Mouse (Mus musculus) forebrain, embryonic 15.5 days (tissue): ENCODE measurements at regions not wholly inside any gene's neighbourhood (a gene's known extent, or its start where the extent isn't known, plus 50 kb on each side); places are given as distances from the start of the nearest gene placed in this dataset.
A peak's percentile ranks its signal among the peaks of the same experiment; 100 is the strongest.

Experiments
- ATAC-seq: fragments of 200-750 bp; cut with Nextera tagmentation; replicated peaks from 2 replicates; pipeline ENCODE4 v1.8.0; 2017; ENCODE audit warnings: mild to moderate bottlenecking, moderate TSS enrichment, moderate library complexity
- H3K27ac ChIP-seq: fragments of 300-500 bp; sonication (generic); replicated peaks from 2 replicates; pipeline ENCODE4 v1.5.1; 2015; ENCODE audit warnings: mild to moderate bottlenecking, inconsistent platforms
- H3K27me3 ChIP-seq: fragments of 300-500 bp; sonication (generic); 2 replicates; pipeline ENCODE4 v1.6.1; 2015; ENCODE audit warnings: inconsistent platforms
- H3K36me3 ChIP-seq: fragments of 300-500 bp; sonication (generic); 2 replicates; pipeline ENCODE4 v1.6.1; 2015; ENCODE audit warnings: mild to moderate bottlenecking, inconsistent platforms
- H3K4me1 ChIP-seq: fragments of 300-500 bp; sonication (generic); 2 replicates; pipeline ENCODE4 v1.6.1; 2015; ENCODE audit warnings: inconsistent platforms
- H3K4me2 ChIP-seq: fragments of 300-500 bp; sonication (generic); replicated peaks from 2 replicates; pipeline ENCODE4 v1.6.1; 2015; ENCODE audit warnings: mild to moderate bottlenecking, inconsistent platforms
- H3K4me3 ChIP-seq: fragments of 300-500 bp; sonication (generic); 2 replicates; pipeline ENCODE4 v1.5.1; 2015; ENCODE audit warnings: mild to moderate bottlenecking, inconsistent platforms
- H3K9ac ChIP-seq: fragments of 300-500 bp; sonication (generic); replicated peaks from 2 replicates; pipeline ENCODE4 v1.6.1; 2015; ENCODE audit warnings: mild to moderate bottlenecking, inconsistent platforms
- H3K9me3 ChIP-seq: fragments of 300-500 bp; sonication (generic); 2 replicates; pipeline ENCODE4 v1.6.1; 2016; ENCODE audit warnings: inconsistent platforms
- WGBS: fragments of 180-500 bp; shearing (Covaris S2); methylation state at CpG from one replicate; pipeline ENCODE4 v1.1.7; 2015; ENCODE audit warnings: mixed read lengths; 5-methylcytosine and 5-hydroxymethylcytosine counted together

DNA sequence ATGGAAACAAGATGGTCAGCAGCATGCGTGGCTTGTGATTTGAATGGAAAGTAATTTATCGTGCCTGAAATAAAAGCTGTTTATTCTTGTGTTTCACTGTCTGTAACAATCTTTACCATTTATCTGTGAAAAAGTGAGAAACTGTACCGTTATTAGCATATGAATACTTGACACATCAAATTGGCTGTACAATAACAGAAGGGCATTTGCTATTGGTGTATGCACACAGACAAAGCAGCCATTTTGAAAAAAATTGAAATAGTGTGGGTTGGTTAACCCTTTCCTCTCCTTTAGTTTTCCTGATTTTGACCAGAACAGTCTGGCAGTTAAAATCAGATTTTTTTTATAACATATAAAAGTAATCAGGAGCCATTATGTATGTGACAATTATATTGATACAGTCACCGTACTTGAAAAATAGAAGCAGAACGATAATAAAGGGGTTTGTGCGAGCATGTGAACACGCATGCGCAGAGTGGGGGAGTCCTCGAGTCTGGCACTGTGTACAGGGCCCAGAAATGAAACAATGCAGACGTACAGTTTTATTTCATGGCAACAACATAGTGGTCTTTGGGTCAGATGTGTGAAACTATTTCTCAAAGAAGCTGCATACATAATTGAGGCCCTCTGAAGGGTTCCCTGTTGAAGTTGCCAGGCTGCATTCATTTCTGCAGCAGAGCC is 237.3 kb upstream of the Tmem161b start:
- peak overlapping the region; percentile 38 for H3K4me2 ChIP-seq
- 6% methylated on average over 10 of the region's 10 CpGs for WGBS
- H3K9me3 ChIP-seq = no peaks in the 10 kb centered on the region

DNA sequence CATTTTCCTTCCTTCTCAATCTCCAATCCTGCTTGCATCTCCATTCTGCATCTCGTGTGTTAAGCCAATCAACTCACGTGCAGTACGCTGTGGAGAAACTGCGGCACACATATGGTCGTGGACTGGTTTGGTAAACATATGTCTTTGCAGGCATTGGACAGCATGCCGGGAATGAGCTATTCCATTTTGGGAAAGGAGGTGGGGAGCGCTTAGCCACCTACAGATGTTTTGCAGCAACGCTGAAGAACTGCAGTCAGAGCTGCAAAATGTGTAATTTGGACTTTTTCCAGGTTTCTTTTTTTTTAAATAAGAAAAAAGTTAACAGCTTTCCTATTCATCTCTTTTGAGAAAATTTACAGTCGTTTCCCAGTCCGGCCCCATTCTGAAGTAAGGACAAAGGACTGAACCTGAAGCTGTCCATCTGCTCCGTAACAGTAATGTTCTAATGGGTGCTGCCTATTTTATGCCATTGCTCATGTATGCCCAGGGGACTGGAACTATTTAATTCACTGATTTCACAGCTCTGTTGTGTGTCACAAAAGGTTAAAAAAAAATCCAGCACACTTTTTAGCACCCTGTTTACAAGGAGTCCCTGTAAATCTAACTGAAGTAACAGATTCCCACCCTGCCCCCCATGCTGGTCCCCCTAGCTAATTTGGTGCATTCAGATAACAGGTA is 234.2 kb upstream of the Tmem161b start:
- no peaks in the 10 kb centered on the region for H3K36me3 ChIP-seq
- peak; percentile 87 for ATAC-seq
- H3K27ac ChIP-seq = peak overlapping the region; percentile 87
- 4% methylated on average over 11 of the region's 11 CpGs for WGBS
- H3K4me3 ChIP-seq = peak overlapping the region; percentile 31
- H3K9ac ChIP-seq = peak overlapping the region; percentile 47
- no peaks in the 10 kb centered on the region for H3K9me3 ChIP-seq
- H3K27me3 ChIP-seq = no peaks in the 10 kb centered on the region
- peaks cover 42% of the 10 kb centered on the region for H3K4me1 ChIP-seq
- H3K4me2 ChIP-seq = peak overlapping the region; percentile 43

More for the DNA sequence above, 237.3 kb upstream of the Tmem161b start:
- H3K4me3 ChIP-seq = peak overlapping the region; percentile 27
- peak overlapping the region; percentile 92 for H3K27ac ChIP-seq
- no peaks in the 10 kb centered on the region for H3K36me3 ChIP-seq
- peak; percentile 92 for ATAC-seq
- no peaks in the 10 kb centered on the region for H3K27me3 ChIP-seq
- peaks cover 42% of the 10 kb centered on the region for H3K4me1 ChIP-seq
- H3K9ac ChIP-seq = peak overlapping the region; percentile 33

- 24% methylated on average over 4 of the region's 4 CpGs for WGBS
- Histone ChIP-seq H3K36me3 (no peaks in the 10 kb centered on the region), H3K4me3 (no peak overlapping the region), H3K9ac (no peak overlapping the region), H3K27me3 (no peaks in the 10 kb centered on the region), H3K4me1 (peaks cover 41% of the 10 kb centered on the region), H3K4me2 (0 out of 2 replicates have a peak overlapping the region, but pooled peaks have one; percentile 43), H3K27ac (peak overlapping the region; percentile 87), H3K9me3 (no peaks in the 10 kb centered on the region)
- ATAC-seq = no peak
These were observed 233.6 kb upstream of the Tmem161b start for GRCm38 (mm10) chr13:83988517-83988916.

- no peak overlapping the region for H3K4me3 ChIP-seq
- H3K9ac ChIP-seq = 0 out of 2 replicates have a peak overlapping the region, but pooled peaks have one; percentile 9
- no peaks in the 10 kb centered on the region for H3K9me3 ChIP-seq
- H3K27me3 ChIP-seq = no peaks in the 10 kb centered on the region
- H3K36me3 ChIP-seq = no peaks in the 10 kb centered on the region
- H3K4me2 ChIP-seq = peak overlapping the region; percentile 8; the same call in 1 of the 2 replicates
- H3K27ac ChIP-seq = peak overlapping the region; percentile 73
- 32% methylated on average over 12 of the region's 12 CpGs for WGBS
- ATAC-seq = peak; percentile 87
- peaks cover 6% of the 10 kb centered on the region for H3K4me1 ChIP-seq
These were observed 224.3 kb upstream of the Tmem161b start for GRCm38 (mm10) chr13:83997599-83998369.

DNA sequence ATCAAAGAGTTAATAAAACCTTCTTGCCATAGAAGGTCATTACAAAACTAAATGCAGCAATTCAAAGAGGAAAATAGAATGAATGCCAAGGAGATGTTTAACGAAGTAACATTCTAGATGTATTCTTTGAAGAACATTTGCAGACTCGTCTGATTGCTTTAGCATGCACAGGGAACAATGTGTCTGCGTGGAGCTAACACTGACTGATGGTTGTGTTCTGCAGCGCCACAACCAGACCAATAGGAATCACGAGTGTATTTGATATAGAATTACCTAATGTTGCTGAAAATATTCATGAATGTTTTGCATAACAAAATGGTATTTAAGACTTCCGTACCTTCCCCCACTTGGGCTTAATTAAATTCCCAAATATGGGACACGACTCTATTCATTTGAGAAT is 200.3 kb upstream of the Tmem161b start:
- H3K9me3 ChIP-seq = no peaks in the 10 kb centered on the region
- no peaks in the 10 kb centered on the region for H3K27me3 ChIP-seq
- no peaks in the 10 kb centered on the region for H3K36me3 ChIP-seq
- ATAC-seq = 0 out of 2 replicates have a peak, but pooled peaks have one; percentile 49
- H3K27ac ChIP-seq = no peak overlapping the region
- H3K9ac ChIP-seq = no peak overlapping the region
- H3K4me1 ChIP-seq = peaks cover 9% of the 10 kb centered on the region; the same call in 1 of the 2 replicates
- no peak overlapping the region for H3K4me2 ChIP-seq
- no peak overlapping the region for H3K4me3 ChIP-seq
- WGBS = 25% methylated on average over 7 of the region's 7 CpGs

DNA sequence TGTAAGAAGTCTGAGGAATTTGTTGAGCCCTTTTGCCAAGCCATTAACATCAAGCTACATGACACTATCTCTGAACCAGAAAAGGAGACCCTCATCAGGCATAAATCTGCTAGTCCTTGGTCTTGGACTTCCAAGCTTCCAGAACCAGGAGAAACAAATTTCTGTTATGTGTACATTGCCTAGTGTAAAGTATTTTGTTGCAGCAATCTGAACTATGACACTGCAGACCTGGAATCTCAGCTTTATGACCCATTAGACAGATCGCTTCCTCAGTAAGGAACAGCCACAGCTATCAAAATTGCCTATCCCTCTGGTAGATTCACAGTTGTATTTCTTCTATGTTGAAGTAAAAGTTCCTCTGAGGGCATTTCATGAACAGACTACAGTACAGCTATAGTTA is 199.1 kb upstream of the Tmem161b start:
- H3K27me3 ChIP-seq = no peaks in the 10 kb centered on the region
- no peaks in the 10 kb centered on the region for H3K36me3 ChIP-seq
- no peak overlapping the region for H3K4me3 ChIP-seq
- WGBS = 100% methylated on average over 1 of the region's 1 CpGs
- no peak for ATAC-seq
- no peak overlapping the region for H3K27ac ChIP-seq
- H3K9me3 ChIP-seq = no peaks in the 10 kb centered on the region
- peaks cover 9% of the 10 kb centered on the region; the same call in 1 of the 2 replicates for H3K4me1 ChIP-seq
- no peak overlapping the region for H3K4me2 ChIP-seq
- no peak overlapping the region for H3K9ac ChIP-seq

DNA sequence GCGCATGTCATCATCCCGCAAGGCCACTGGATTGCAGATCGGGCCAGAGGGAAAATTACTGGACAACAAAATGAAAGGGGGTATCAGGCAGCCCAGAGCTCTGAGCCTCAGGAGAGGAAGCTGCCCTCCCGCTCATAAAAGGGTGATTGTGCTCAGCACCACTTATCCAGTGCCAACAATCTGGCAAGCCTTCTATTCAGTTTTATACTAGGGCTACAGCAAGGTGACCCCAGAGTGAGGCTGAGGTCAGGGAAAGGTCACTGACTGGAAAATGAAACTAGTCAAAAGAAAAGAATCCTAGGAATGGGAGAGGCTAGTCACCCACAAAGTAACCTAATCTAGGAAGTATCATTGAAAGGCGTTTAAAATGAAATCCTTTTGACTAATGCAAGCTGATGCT is 198.5 kb upstream of the Tmem161b start:
- Histone ChIP-seq H3K4me1 (peaks cover 9% of the 10 kb centered on the region; the same call in 1 of the 2 replicates), H3K27me3 (no peaks in the 10 kb centered on the region), H3K9me3 (no peaks in the 10 kb centered on the region), H3K4me2 (no peak overlapping the region), H3K4me3 (no peak overlapping the region), H3K9ac (no peak overlapping the region), H3K27ac (no peak overlapping the region), H3K36me3 (no peaks in the 10 kb centered on the region)
- WGBS = 44% methylated on average over 5 of the region's 5 CpGs
- ATAC-seq = 0 out of 2 replicates have a peak, but pooled peaks have one; percentile 43

GRCm38 (mm10) chr13:84025348-84025747 is 196.7 kb upstream of the Tmem161b start:
- Histone ChIP-seq H3K27me3 (no peaks in the 10 kb centered on the region), H3K9me3 (no peaks in the 10 kb centered on the region), H3K4me3 (no peak overlapping the region), H3K27ac (0 out of 2 replicates have a peak overlapping the region, but pooled peaks have one; percentile 27), H3K4me2 (no peak overlapping the region), H3K36me3 (no peaks in the 10 kb centered on the region), H3K9ac (no peak overlapping the region), H3K4me1 (peaks cover 9% of the 10 kb centered on the region; the same call in 1 of the 2 replicates)
- 55% methylated on average over 2 of the region's 2 CpGs for WGBS
- peak; percentile 43; the same call in 1 of the 2 replicates for ATAC-seq

GRCm38 (mm10) chr13:84047736-84048135 is 174.4 kb upstream of the Tmem161b start:
- Histone ChIP-seq H3K9me3 (no peaks in the 10 kb centered on the region), H3K36me3 (no peaks in the 10 kb centered on the region), H3K4me2 (no peak overlapping the region), H3K27ac (no peak overlapping the region), H3K9ac (no peak overlapping the region), H3K4me3 (no peak overlapping the region), H3K27me3 (no peaks in the 10 kb centered on the region), H3K4me1 (peaks cover 3% of the 10 kb centered on the region; the same call in 1 of the 2 replicates)
- ATAC-seq = no peak
- 89% methylated on average over 6 of the region's 6 CpGs for WGBS

DNA sequence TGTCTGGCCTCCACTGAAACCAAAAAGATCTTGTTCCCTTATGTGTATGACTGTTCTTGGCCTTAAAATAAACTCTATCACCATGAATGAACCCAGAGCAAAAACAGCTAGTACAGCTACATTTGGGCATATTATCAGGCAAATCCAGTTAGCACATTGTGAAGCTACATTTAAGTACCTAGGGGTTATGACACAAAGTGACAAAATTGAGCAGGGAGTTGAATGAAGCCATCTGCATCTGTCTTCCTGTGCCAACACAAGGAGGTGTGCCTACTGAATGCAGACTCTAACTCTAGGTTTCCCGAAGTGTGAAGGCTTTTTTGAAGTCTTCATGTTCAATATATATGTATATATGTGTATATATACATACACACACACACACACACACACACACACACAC is 169.9 kb upstream of the Tmem161b start:
- Histone ChIP-seq H3K27me3 (no peaks in the 10 kb centered on the region), H3K27ac (no peak overlapping the region), H3K9ac (no peak overlapping the region), H3K4me3 (no peak overlapping the region), H3K9me3 (no peaks in the 10 kb centered on the region), H3K4me2 (no peak overlapping the region), H3K4me1 (peaks cover 24% of the 10 kb centered on the region), H3K36me3 (no peaks in the 10 kb centered on the region)
- 60% methylated on average over 1 of the region's 1 CpGs for WGBS
- ATAC-seq = no peak

- 18% methylated on average over 7 of the region's 7 CpGs for WGBS
- 0 out of 2 replicates have a peak overlapping the region, but pooled peaks have one; percentile 21 for H3K4me3 ChIP-seq
- H3K27me3 ChIP-seq = no peaks in the 10 kb centered on the region
- peaks cover 38% of the 10 kb centered on the region for H3K4me1 ChIP-seq
- no peak for ATAC-seq
- H3K9me3 ChIP-seq = no peaks in the 10 kb centered on the region
- H3K9ac ChIP-seq = peak overlapping the region; percentile 44
- H3K36me3 ChIP-seq = no peaks in the 10 kb centered on the region
- H3K4me2 ChIP-seq = peak overlapping the region; percentile 41
- peak overlapping the region; percentile 91 for H3K27ac ChIP-seq
These were observed 167.1 kb upstream of the Tmem161b start for GRCm38 (mm10) chr13:84054956-84055355.

DNA sequence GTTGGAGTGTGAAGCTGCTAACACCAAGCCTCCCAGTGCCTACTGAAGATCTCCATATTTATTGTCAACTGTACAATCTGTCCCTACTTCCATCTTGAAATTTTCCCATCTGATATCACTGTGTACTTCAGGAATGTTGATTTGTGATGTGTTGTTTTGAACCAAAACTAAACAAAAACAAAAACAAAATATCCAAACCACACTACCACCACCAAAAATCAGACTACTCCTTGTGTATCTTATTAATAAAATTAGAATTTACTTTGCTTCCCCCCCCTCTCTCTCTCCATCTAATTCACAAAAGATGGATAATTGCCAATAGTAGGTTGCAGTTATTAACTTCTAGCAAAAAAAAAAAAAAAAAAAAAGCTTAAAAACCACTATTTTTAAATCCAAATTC is 166.5 kb upstream of the Tmem161b start:
- Histone ChIP-seq H3K9me3 (no peaks in the 10 kb centered on the region), H3K27me3 (no peaks in the 10 kb centered on the region), H3K4me3 (no peak overlapping the region), H3K9ac (peak overlapping the region; percentile 44), H3K36me3 (no peaks in the 10 kb centered on the region), H3K27ac (peak overlapping the region; percentile 91), H3K4me1 (peaks cover 44% of the 10 kb centered on the region), H3K4me2 (peak overlapping the region; percentile 41)
- ATAC-seq = no peak
